Mouse (Mus musculus) heart, embryonic 13.5 days (tissue): ENCODE measurements at regions not wholly inside any gene's neighbourhood (a gene's known extent, or its start where the extent isn't known, plus 50 kb on each side); places are given as distances from the start of the nearest gene placed in this dataset.

ENCODE experiments used
- ATAC-seq: fragments of 200-750 bp; cut with Nextera tagmentation; 2 replicates; pipeline ENCODE4 v1.8.0; 2017; ENCODE audit warnings: moderate TSS enrichment; ENCODE audit not compliant: insufficient number of reproducible peaks, low FRiP score, low TSS enrichment; ENCODE audit errors: extremely low read depth
- H3K27ac ChIP-seq: fragments of 300-500 bp; sonication (generic); replicated peaks from 2 replicates; pipeline ENCODE4 v1.5.1; 2015; ENCODE audit warnings: moderate library complexity, mild to moderate bottlenecking, inconsistent platforms
- H3K27me3 ChIP-seq: fragments of 300-500 bp; sonication (generic); replicated peaks from 2 replicates; pipeline ENCODE4 v1.6.1; 2015; ENCODE audit warnings: mild to moderate bottlenecking, inconsistent platforms
- H3K36me3 ChIP-seq: fragments of 300-500 bp; sonication (generic); 2 replicates; pipeline ENCODE4 v1.6.1; 2015; ENCODE audit warnings: mild to moderate bottlenecking, inconsistent platforms
- H3K4me1 ChIP-seq: fragments of 300-500 bp; sonication (generic); 2 replicates; pipeline ENCODE4 v1.6.1; 2015; ENCODE audit warnings: inconsistent platforms
- H3K4me2 ChIP-seq: fragments of 300-500 bp; sonication (generic); 2 replicates; pipeline ENCODE4 v1.6.1; 2015; ENCODE audit warnings: inconsistent platforms, mild to moderate bottlenecking, moderate library complexity
- H3K4me3 ChIP-seq: fragments of 300-500 bp; sonication (generic); 2 replicates; pipeline ENCODE4 v1.5.1; 2015; ENCODE audit warnings: moderate library complexity, mild to moderate bottlenecking, inconsistent platforms
- H3K9ac ChIP-seq: fragments of 300-500 bp; sonication (generic); 2 replicates; pipeline ENCODE4 v1.6.1; 2015; ENCODE audit warnings: inconsistent platforms, mild to moderate bottlenecking, moderate library complexity
- H3K9me3 ChIP-seq: fragments of 300-500 bp; sonication (generic); 2 replicates; pipeline ENCODE4 v1.6.1; 2016; ENCODE audit warnings: inconsistent platforms
- WGBS: fragments of 180-500 bp; shearing (Covaris S2); methylation state at CpG from one replicate; pipeline ENCODE4 v1.1.7; 2015; ENCODE audit warnings: mixed read lengths; 5-methylcytosine and 5-hydroxymethylcytosine counted together

- Histone ChIP-seq H3K27ac (no peak overlapping the region), H3K9me3 (no peaks in the 10 kb centered on the region), H3K4me1 (peaks cover 10% of the 10 kb centered on the region), H3K36me3 (no peaks in the 10 kb centered on the region), H3K4me3 (no peak overlapping the region), H3K9ac (no peak overlapping the region), H3K27me3 (no peaks in the 10 kb centered on the region), H3K4me2 (no peak overlapping the region)
- WGBS: 88% methylated on average over 8 of the region's 8 CpGs
- no peak for ATAC-seq
Measured at GRCm38 (mm10) chr16:93181497-93181896, 355.5 kb upstream of the Runx1 start.

GRCm38 (mm10) chr16:93180213-93180612, 354.3 kb upstream of the Runx1 start:
- Histone ChIP-seq H3K9me3 (0 out of 2 replicates have a peak, but pooled peaks cover 2% of the 10 kb centered on the region), H3K9ac (no peak overlapping the region), H3K36me3 (no peaks in the 10 kb centered on the region), H3K4me1 (peaks cover 10% of the 10 kb centered on the region), H3K27ac (no peak overlapping the region), H3K4me2 (no peak overlapping the region), H3K4me3 (no peak overlapping the region), H3K27me3 (no peaks in the 10 kb centered on the region)
- no peak for ATAC-seq
- 23% methylated on average over 5 of the region's 5 CpGs for WGBS

- Histone ChIP-seq H3K27me3 (peaks cover 35% of the 10 kb centered on the region), H3K27ac (no peak overlapping the region), H3K36me3 (no peaks in the 10 kb centered on the region), H3K4me2 (no peak overlapping the region), H3K9ac (no peak overlapping the region), H3K9me3 (no peaks in the 10 kb centered on the region), H3K4me1 (no peaks in the 10 kb centered on the region), H3K4me3 (no peak overlapping the region)
- WGBS: 84% methylated on average over 3 of the region's 3 CpGs
- no peak for ATAC-seq
Measured at GRCm38 (mm10) chr16:93166667-93167066, 340.7 kb upstream of the Runx1 start.

- Histone ChIP-seq H3K4me2 (no peak overlapping the region), H3K4me1 (peaks cover under 1% of the 10 kb centered on the region), H3K27me3 (peaks cover 59% of the 10 kb centered on the region), H3K36me3 (no peaks in the 10 kb centered on the region), H3K27ac (no peak overlapping the region), H3K9ac (no peak overlapping the region), H3K9me3 (peaks cover 4% of the 10 kb centered on the region; the same call in 1 of the 2 replicates), H3K4me3 (no peak overlapping the region)
- no peak for ATAC-seq
- 77% methylated on average over 8 of the region's 8 CpGs for WGBS
Measured at GRCm38 (mm10) chr16:93158526-93159226, 332.7 kb upstream of the Runx1 start.

GRCm38 (mm10) chr16:93153545-93154329, 327.8 kb upstream of the Runx1 start:
- WGBS: 64% methylated on average over 14 of the region's 14 CpGs
- Histone ChIP-seq H3K9me3 (peaks cover 4% of the 10 kb centered on the region; the same call in 1 of the 2 replicates), H3K9ac (no peak overlapping the region), H3K4me3 (no peak overlapping the region), H3K4me2 (peak overlapping the region; percentile 56), H3K4me1 (peaks cover 14% of the 10 kb centered on the region), H3K36me3 (no peaks in the 10 kb centered on the region), H3K27me3 (peaks cover 70% of the 10 kb centered on the region), H3K27ac (no peak overlapping the region)
- ATAC-seq: no peak

DNA sequence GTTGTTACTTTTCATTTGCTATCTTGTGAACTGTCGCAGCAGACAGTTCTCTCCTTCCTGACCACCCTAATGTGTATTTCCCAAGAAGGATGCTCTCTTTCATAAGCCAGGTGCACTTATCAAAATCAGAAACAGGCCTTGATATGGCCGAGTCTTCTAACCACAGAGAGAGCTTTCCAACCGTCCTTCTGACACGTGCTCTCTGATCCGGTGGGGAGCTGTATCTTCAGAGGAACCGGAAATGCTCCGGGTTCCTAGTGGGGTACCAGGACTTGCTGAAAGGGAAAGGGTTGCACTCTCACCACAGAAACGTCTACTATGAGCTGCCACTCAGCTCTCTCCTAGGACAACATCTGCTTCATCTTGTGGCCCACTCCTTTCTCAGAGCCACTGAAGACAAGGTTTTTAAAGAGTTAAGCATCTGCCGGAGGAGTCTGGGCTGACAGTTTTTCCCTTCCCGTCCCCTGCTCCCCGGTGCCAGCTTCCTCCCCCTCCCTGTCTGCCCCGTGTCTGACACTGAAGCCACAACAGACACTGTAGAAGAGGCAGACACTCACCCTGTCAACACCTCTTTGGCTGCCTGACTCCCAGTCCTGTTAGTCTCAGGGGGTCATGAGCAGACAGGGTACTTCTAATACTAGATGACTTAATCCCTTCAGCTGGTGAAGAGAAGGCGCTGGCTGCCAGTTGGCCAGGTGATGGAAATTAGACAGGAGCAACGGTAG, 327.0 kb upstream of the Runx1 start:
- 8% methylated on average over 14 of the region's 14 CpGs for WGBS
- peaks cover 77% of the 10 kb centered on the region for H3K27me3 ChIP-seq

GRCm38 (mm10) chr16:93152057-93152456, 326.1 kb upstream of the Runx1 start:
- no peaks in the 10 kb centered on the region for H3K9me3 ChIP-seq
- WGBS: 100% methylated on average over 1 of the region's 1 CpGs
- ATAC-seq: no peak
- H3K4me1 ChIP-seq: peaks cover 14% of the 10 kb centered on the region
- peaks cover 75% of the 10 kb centered on the region for H3K27me3 ChIP-seq
- H3K9ac ChIP-seq: no peak overlapping the region
- no peak overlapping the region for H3K27ac ChIP-seq
- no peak overlapping the region for H3K4me2 ChIP-seq
- no peak overlapping the region for H3K4me3 ChIP-seq
- no peaks in the 10 kb centered on the region for H3K36me3 ChIP-seq

More for the DNA sequence above, 327.0 kb upstream of the Runx1 start:
- H3K9ac ChIP-seq: no peak overlapping the region
- peaks cover 14% of the 10 kb centered on the region for H3K4me1 ChIP-seq
- peak overlapping the region; percentile 56 for H3K4me2 ChIP-seq
- no peak; the same call in 1 of the 2 replicates for ATAC-seq
- H3K9me3 ChIP-seq: no peaks in the 10 kb centered on the region
- H3K4me3 ChIP-seq: no peak overlapping the region
- no peaks in the 10 kb centered on the region for H3K36me3 ChIP-seq
- no peak overlapping the region for H3K27ac ChIP-seq

- H3K36me3 ChIP-seq: no peaks in the 10 kb centered on the region
- H3K9ac ChIP-seq: no peak overlapping the region
- H3K4me2 ChIP-seq: no peak overlapping the region
- WGBS: 96% methylated on average over 2 of the region's 2 CpGs
- no peak overlapping the region for H3K27ac ChIP-seq
- no peaks in the 10 kb centered on the region for H3K9me3 ChIP-seq
- peaks cover 14% of the 10 kb centered on the region for H3K4me1 ChIP-seq
- H3K27me3 ChIP-seq: peaks cover 75% of the 10 kb centered on the region
- no peak overlapping the region for H3K4me3 ChIP-seq
- no peak for ATAC-seq
Measured at GRCm38 (mm10) chr16:93151652-93152051, 325.7 kb upstream of the Runx1 start.

DNA sequence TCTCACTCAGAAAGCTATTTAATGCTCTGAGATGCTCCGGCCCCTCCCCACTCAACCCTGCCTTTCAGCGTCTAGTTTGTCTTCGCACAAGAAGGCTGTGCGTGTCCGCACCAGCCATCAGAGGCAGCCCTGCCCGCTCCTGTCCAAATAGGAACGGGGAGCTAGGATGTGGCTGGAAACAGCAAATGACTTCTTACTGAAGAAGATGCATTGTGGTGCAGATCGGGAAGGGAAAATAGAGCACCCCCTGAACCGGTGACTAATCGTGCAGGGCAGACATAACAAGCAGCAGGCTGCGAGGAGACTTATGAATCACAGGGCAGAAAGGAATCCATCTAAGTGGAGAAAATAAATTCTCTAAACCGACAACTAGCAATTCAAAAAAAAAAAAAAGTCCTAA, 324.5 kb upstream of the Runx1 start:
- H3K9me3 ChIP-seq: no peaks in the 10 kb centered on the region
- no peak overlapping the region for H3K4me3 ChIP-seq
- no peak overlapping the region for H3K27ac ChIP-seq
- no peak overlapping the region for H3K9ac ChIP-seq
- 64% methylated on average over 12 of the region's 12 CpGs for WGBS
- H3K4me1 ChIP-seq: peaks cover 14% of the 10 kb centered on the region
- no peak overlapping the region for H3K4me2 ChIP-seq
- peaks cover 69% of the 10 kb centered on the region for H3K27me3 ChIP-seq
- ATAC-seq: no peak
- H3K36me3 ChIP-seq: no peaks in the 10 kb centered on the region

DNA sequence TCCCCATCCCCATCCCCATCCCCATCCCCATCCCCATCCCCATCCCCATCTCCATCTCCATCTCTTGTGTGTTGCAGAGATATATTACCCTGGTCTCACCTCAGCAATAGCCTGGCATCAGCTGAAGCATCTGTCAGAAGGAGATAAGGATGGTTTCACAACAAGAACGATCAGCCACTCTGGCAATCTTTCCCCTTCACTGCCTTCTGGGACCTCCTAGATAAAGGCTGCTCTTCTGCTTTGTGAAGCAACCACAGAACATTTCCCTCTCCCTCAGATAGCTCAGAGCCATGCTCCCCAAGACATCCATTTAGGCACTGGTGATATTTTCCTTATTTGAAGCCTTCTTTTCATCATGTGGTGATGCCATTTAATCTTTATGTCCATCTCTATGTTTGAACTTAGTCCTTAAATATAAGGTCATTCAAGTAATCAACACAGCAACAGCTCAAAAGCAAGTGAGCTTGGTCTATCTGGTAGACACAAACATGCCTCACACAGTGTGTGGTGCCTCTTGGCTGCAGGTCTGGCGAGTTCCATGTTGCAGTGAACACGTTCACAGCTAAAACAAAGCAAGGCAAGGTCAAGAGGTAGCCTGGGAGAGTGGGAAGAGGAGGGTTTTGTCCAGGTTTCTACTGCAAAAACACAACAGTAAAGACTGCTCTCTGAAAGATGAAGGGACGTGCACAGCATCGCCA, 321.7 kb upstream of the Runx1 start:
- H3K36me3 ChIP-seq: no peaks in the 10 kb centered on the region

GRCm38 (mm10) chr16:93146812-93147211, 320.9 kb upstream of the Runx1 start:
- no peak overlapping the region for H3K4me3 ChIP-seq
- no peak overlapping the region for H3K27ac ChIP-seq
- 55% methylated on average over 3 of the region's 3 CpGs for WGBS
- no peaks in the 10 kb centered on the region for H3K36me3 ChIP-seq
- H3K9ac ChIP-seq: no peak overlapping the region
- H3K4me1 ChIP-seq: 0 out of 2 replicates have a peak, but pooled peaks cover 5% of the 10 kb centered on the region
- ATAC-seq: no peak
- no peak overlapping the region for H3K4me2 ChIP-seq
- peaks cover 74% of the 10 kb centered on the region for H3K27me3 ChIP-seq
- 0 out of 2 replicates have a peak, but pooled peaks cover 2% of the 10 kb centered on the region for H3K9me3 ChIP-seq

More for the DNA sequence above, 321.7 kb upstream of the Runx1 start:
- H3K4me2 ChIP-seq: no peak overlapping the region
- 53% methylated on average over 5 of the region's 5 CpGs for WGBS
- H3K4me1 ChIP-seq: peaks cover 9% of the 10 kb centered on the region
- peaks cover 72% of the 10 kb centered on the region for H3K27me3 ChIP-seq
- no peak overlapping the region for H3K27ac ChIP-seq
- H3K9me3 ChIP-seq: no peaks in the 10 kb centered on the region
- no peak overlapping the region for H3K9ac ChIP-seq
- H3K4me3 ChIP-seq: no peak overlapping the region
- ATAC-seq: peak; percentile 73
